Mouse (Mus musculus): ENCODE measurements at regions not wholly inside any gene's neighbourhood (a gene's known extent, or its start where the extent isn't known, plus 50 kb on each side); places are given as distances from the start of the nearest gene placed in this dataset.

DNA sequence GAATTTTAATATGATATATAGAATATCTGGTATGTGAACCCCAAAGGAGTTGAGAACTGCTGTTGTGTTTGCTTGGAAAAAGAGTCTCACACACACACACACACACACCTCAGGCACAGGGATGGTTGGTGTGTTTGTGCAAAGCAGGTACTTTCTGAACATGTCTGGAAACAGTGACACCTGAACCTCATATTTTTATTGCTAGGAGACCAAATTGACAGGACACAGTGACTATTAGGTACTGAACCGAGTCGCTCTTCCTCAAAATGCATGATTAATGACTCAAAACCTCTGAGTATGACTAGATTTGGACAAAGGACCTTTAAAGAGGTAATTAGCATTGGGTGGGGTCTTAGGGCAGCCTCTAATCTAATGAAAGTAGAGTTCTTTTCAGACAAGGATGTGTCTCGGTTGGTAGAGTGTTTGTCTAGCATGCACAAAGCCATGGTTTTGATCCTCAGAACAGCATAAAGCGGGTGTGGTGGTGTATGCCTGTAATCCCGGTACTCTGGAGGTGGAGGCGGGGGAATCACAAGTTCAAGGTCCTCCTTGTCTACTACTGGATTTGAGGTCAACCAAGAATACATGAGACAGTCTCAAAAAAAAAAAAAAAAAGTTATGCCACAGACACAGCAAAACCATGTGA, 191.0 kb upstream of the Map3k1 start:
- Histone ChIP-seq H3K4me1 (ENCODE audit: insufficient read depth, low read depth, low read length) (no peaks in the 10 kb centered on the region), H3K27me3 (ENCODE audit: insufficient read depth, low read length) (peaks cover 50% of the 10 kb centered on the region), H3K4me3 (ENCODE audit: low read depth, low read length) (no peak overlapping the region), H3K9me3 (replicated peaks) (no peaks in the 10 kb centered on the region), H3K36me3 (replicated peaks) (no peaks in the 10 kb centered on the region)
- DNase-seq (ENCODE audit: low spot score) (no peak), ATAC-seq (ENCODE audit: extremely low read depth, insufficient number of reproducible peaks, low FRiP score, poor library complexity, severe bottlenecking) (no peak)
- TF ChIP-seq TAL1 (conservative IDR thresholded peaks at IDR 0.05; ENCODE audit: low read depth, low read length) (no peak), POLR2AphosphoS5 (IDR thresholded peaks at IDR 0.05; ENCODE audit: insufficient replicate concordance, low read depth, low read length) (no peak), GATA2 (IDR thresholded peaks at IDR 0.05; ENCODE audit: borderline replicate concordance, low read depth, low read length) (no peak), CTCF (IDR thresholded peaks at IDR 0.05; ENCODE audit: low read depth, low read length) (no peak), GATA1 (IDR thresholded peaks at IDR 0.05; ENCODE audit: borderline replicate concordance, low read length) (no peak)

DNA sequence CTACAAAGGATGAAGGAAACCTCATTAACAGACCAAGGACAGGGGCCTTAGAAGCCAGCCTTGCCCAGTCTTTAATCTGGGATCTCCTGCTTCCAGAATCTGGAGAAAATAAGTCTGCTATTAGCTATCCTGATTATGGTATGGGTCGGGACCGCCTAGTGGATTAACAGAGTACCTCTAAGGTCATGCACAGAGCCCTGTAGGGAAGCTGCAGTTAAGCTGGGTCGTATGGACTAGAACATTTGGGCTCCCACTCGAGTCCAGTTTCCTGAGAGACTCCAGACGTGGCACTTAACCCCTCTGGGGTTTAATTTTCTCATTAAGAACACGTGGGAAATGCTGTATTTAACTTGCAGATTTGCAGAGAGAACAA, 191.5 kb upstream of the Map3k1 start:
- H3K36me3 ChIP-seq (replicated peaks): no peaks in the 10 kb centered on the region
- TF ChIP-seq TAL1 (conservative IDR thresholded peaks at IDR 0.05; ENCODE audit: low read depth, low read length): no peak
- no peak for TF ChIP-seq GATA2 (IDR thresholded peaks at IDR 0.05; ENCODE audit: borderline replicate concordance, low read depth, low read length)
- TF ChIP-seq POLR2AphosphoS5 (IDR thresholded peaks at IDR 0.05; ENCODE audit: insufficient replicate concordance, low read depth, low read length): no peak
- TF ChIP-seq GATA1 (IDR thresholded peaks at IDR 0.05; ENCODE audit: borderline replicate concordance, low read length): no peak
- no peak for TF ChIP-seq CTCF (IDR thresholded peaks at IDR 0.05; ENCODE audit: low read depth, low read length)
- H3K27me3 ChIP-seq (ENCODE audit: insufficient read depth, low read length): peaks cover 51% of the 10 kb centered on the region
- ATAC-seq (ENCODE audit: extremely low read depth, insufficient number of reproducible peaks, low FRiP score, poor library complexity, severe bottlenecking): no peak
- H3K9me3 ChIP-seq (replicated peaks): no peaks in the 10 kb centered on the region
- H3K4me1 ChIP-seq (ENCODE audit: insufficient read depth, low read depth, low read length): no peaks in the 10 kb centered on the region
- no peak for DNase-seq (ENCODE audit: low spot score)
- no peak overlapping the region for H3K4me3 ChIP-seq (ENCODE audit: low read depth, low read length)

DNA sequence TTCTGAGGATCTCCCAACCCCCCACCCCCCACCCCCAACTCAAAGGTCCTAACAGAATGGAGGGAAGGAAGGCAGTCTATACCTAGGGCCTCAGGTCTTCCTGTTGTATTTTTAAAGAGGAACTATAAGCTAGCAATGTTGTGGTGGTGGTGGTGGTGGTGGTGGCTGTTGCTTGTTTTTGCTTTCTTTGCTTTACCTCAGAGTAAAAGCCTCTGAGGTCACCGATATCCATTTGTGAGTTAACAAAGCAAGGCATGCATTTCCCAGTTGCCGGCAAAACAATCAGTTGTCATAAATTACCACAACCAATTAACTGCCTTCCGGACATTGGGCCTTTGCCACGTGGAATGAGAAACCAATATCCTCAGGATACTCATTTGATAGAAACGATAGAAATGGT, 191.9 kb upstream of the Map3k1 start:
- DNase-seq (ENCODE audit: low spot score) (no peak), ATAC-seq (ENCODE audit: extremely low read depth, insufficient number of reproducible peaks, low FRiP score, poor library complexity, severe bottlenecking) (no peak)
- Histone ChIP-seq H3K9me3 (replicated peaks) (no peaks in the 10 kb centered on the region), H3K4me3 (ENCODE audit: low read depth, low read length) (no peak overlapping the region), H3K27me3 (ENCODE audit: insufficient read depth, low read length) (peaks cover 52% of the 10 kb centered on the region), H3K36me3 (replicated peaks) (no peaks in the 10 kb centered on the region), H3K4me1 (ENCODE audit: insufficient read depth, low read depth, low read length) (no peaks in the 10 kb centered on the region)
- TF ChIP-seq POLR2AphosphoS5 (IDR thresholded peaks at IDR 0.05; ENCODE audit: insufficient replicate concordance, low read depth, low read length) (no peak), GATA2 (IDR thresholded peaks at IDR 0.05; ENCODE audit: borderline replicate concordance, low read depth, low read length) (no peak), GATA1 (IDR thresholded peaks at IDR 0.05; ENCODE audit: borderline replicate concordance, low read length) (no peak)

- H3K4me3 ChIP-seq (ENCODE audit: low read depth, low read length): no peak overlapping the region
- no peak for DNase-seq (ENCODE audit: low spot score)
- no peaks in the 10 kb centered on the region for H3K9me3 ChIP-seq (replicated peaks)
- no peaks in the 10 kb centered on the region for H3K36me3 ChIP-seq (replicated peaks)
- ATAC-seq (ENCODE audit: extremely low read depth, insufficient number of reproducible peaks, low FRiP score, poor library complexity, severe bottlenecking): no peak
- TF ChIP-seq GATA2 (IDR thresholded peaks at IDR 0.05; ENCODE audit: borderline replicate concordance, low read depth, low read length) (no peak), POLR2AphosphoS5 (IDR thresholded peaks at IDR 0.05; ENCODE audit: insufficient replicate concordance, low read depth, low read length) (no peak), GATA1 (IDR thresholded peaks at IDR 0.05; ENCODE audit: borderline replicate concordance, low read length) (no peak), CTCF (IDR thresholded peaks at IDR 0.05; ENCODE audit: low read depth, low read length) (no peak), TAL1 (conservative IDR thresholded peaks at IDR 0.05; ENCODE audit: low read depth, low read length) (no peak)
- H3K27me3 ChIP-seq (ENCODE audit: insufficient read depth, low read length): peaks cover 52% of the 10 kb centered on the region
- H3K4me1 ChIP-seq (ENCODE audit: insufficient read depth, low read depth, low read length): no peaks in the 10 kb centered on the region
These were observed 192.6 kb upstream of the Map3k1 start for GRCm38 (mm10) chr13:112001155-112002025.

GRCm38 (mm10) chr13:112002661-112003347, 194.0 kb upstream of the Map3k1 start:
- Histone ChIP-seq H3K4me1 (ENCODE audit: insufficient read depth, low read depth, low read length) (no peaks in the 10 kb centered on the region), H3K9me3 (replicated peaks) (no peaks in the 10 kb centered on the region), H3K36me3 (replicated peaks) (no peaks in the 10 kb centered on the region), H3K4me3 (ENCODE audit: low read depth, low read length) (no peak overlapping the region), H3K27me3 (ENCODE audit: insufficient read depth, low read length) (peaks cover 56% of the 10 kb centered on the region)
- no peak for DNase-seq (ENCODE audit: low spot score)
- TF ChIP-seq GATA1 (IDR thresholded peaks at IDR 0.05; ENCODE audit: borderline replicate concordance, low read length) (no peak), POLR2AphosphoS5 (IDR thresholded peaks at IDR 0.05; ENCODE audit: insufficient replicate concordance, low read depth, low read length) (no peak), TAL1 (conservative IDR thresholded peaks at IDR 0.05; ENCODE audit: low read depth, low read length) (no peak)
- ATAC-seq (ENCODE audit: extremely low read depth, insufficient number of reproducible peaks, low FRiP score, poor library complexity, severe bottlenecking): peak; percentile 58; the same call in 1 of the 2 replicates

- TF ChIP-seq TAL1 (conservative IDR thresholded peaks at IDR 0.05; ENCODE audit: low read depth, low read length): no peak
- TF ChIP-seq GATA2 (IDR thresholded peaks at IDR 0.05; ENCODE audit: borderline replicate concordance, low read depth, low read length): no peak
- no peak for TF ChIP-seq GATA1 (IDR thresholded peaks at IDR 0.05; ENCODE audit: borderline replicate concordance, low read length)
- no peak for TF ChIP-seq POLR2AphosphoS5 (IDR thresholded peaks at IDR 0.05; ENCODE audit: insufficient replicate concordance, low read depth, low read length)
- no peak for TF ChIP-seq CTCF (IDR thresholded peaks at IDR 0.05; ENCODE audit: low read depth, low read length)
- no peak overlapping the region for H3K4me3 ChIP-seq (ENCODE audit: low read depth, low read length)
- H3K36me3 ChIP-seq (replicated peaks): no peaks in the 10 kb centered on the region
- no peaks in the 10 kb centered on the region for H3K4me1 ChIP-seq (ENCODE audit: insufficient read depth, low read depth, low read length)
- no peak for ATAC-seq (ENCODE audit: extremely low read depth, insufficient number of reproducible peaks, low FRiP score, poor library complexity, severe bottlenecking)
- peaks cover 52% of the 10 kb centered on the region for H3K27me3 ChIP-seq (ENCODE audit: insufficient read depth, low read length)
- no peak for DNase-seq (ENCODE audit: low spot score)
- no peaks in the 10 kb centered on the region for H3K9me3 ChIP-seq (replicated peaks)
These were observed 194.7 kb upstream of the Map3k1 start for GRCm38 (mm10) chr13:112003445-112003844.

Measured in G1E (cell line).